Mouse (Mus musculus): ENCODE results near the gene Kif22.

Gene Kif22

DNA sequence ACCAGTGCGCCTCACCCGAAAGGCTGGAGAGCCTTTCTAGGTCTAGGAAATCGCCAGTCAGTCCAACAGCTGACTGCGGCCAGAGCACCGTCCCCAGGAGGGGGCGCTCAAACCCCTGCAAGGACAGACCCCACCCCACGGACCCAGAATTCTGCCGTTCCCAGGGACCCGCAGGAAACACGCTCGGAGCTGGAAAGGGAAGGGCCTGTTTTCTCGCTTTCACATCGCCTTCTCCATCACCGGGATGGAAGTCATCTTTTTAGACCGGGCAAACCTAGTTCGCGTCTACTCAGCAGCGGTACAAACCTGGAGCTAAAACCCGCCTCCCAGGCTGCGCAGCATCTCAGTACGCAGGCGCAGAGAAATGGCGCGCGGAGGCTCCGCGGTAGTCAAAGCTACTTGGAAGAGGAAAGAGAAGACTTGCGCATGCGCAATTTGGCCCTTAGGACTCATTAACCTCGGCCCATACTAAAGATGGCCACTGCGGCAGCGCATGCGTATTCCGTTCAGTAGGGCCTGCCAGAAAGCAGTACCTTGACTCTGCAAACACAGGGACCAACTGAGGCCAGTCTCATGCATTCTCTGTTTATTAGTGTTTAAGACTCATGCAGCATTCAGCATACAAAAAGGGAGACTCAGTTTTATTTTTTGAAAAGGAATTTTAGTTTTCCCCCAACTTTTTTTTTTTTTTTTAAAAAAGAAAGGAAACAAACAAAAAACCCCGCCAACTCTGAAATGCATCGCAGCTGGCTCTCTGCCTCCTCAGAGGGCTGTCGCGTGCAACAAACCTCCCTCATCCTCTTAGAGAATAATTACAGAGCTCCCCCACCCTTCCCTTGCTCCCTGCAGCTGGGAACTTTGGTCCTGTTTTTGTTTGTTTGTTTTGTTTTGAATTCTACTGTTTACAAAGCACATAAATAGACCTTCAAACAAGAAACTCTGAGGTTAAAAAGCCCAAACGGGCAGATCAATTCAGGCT is 25.0 kb downstream of the Kif22 start, which contains the start of gene Pagr1a:
TSS of gene Pagr1a (minus strand) at position 382 of the 979 bp plus-strand sequence.
- peak; percentile 98 for DNase-seq

- peak in 1 of 2 experiments; percentile 70 for DNase-seq
These were observed 25.8 kb downstream of the Kif22 start for GRCm38 (mm10) chr7:127016486-127016938.

- DNase-seq = no peak
These were observed 26.0 kb downstream of the Kif22 start, which contains the start of gene Pagr1b for GRCm38 (mm10) chr7:127016481-127016485. Gene Pagr1b (minus strand): TSS chr7:127016484.

- DNase-seq = peak; percentile 54 to 59
These were observed 26.2 kb downstream of the Kif22 start for GRCm38 (mm10) chr7:127016081-127016480.

DNA sequence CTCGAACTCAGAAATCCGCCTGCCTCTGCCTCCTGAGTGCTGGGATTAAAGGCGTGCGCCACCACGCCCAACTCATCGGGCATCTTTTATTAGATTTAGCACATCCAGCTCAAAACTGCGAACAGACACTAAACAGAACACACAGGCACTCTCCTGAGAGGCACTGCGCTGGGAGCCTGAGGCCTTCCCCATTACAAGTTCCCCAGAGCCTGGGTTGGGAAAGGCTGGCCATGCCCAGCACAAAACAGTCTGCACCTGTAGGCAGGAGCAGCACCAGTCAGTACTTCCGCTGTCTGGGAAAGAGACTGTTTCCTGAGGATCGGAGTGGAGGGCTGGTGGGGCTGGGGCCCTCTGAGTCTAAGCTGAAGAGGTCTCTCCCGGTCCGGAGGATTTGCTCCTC is 27.3 kb downstream of the Kif22 start:
- no peak for DNase-seq

GRCm38 (mm10) chr7:127014320-127014719 is 28.0 kb downstream of the Kif22 start, which contains the start of gene Mvp:
Gene Mvp (minus strand): TSS chr7:127014621.
- peak; percentile 83 to 86 for DNase-seq

DNA sequence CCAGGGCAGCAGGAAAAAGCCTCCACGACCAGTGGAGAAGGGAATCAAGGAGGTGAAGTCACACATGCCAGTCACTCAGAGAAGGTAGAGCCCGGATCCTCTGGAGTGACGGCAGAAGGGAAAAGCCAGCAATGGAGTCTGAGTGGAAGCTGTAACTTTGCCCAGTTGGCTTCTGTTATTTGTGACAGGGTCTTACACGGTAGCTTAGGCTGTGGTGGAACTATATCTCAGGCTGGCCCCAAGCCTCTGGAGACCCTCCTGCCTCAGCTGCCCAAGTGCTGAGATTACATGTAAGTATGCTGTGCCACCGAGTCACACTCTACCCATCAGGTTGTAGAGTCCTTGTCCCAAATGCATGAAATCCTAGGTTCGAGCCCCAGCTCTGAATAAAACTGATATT is 28.9 kb downstream of the Kif22 start:
- DNase-seq = no peak

- DNase-seq = no peak
These were observed 29.4 kb downstream of the Kif22 start for GRCm38 (mm10) chr7:127012845-127013244.

GRCm38 (mm10) chr7:127012374-127012773 is 29.9 kb downstream of the Kif22 start:
- no peak for DNase-seq

GRCm38 (mm10) chr7:127011717-127012116 is 30.6 kb downstream of the Kif22 start:
- DNase-seq = no peak

GRCm38 (mm10) chr7:127011051-127011450 is 31.2 kb downstream of the Kif22 start:
- no peak for DNase-seq

- no peak for DNase-seq
These were observed 32.8 kb downstream of the Kif22 start for GRCm38 (mm10) chr7:127009307-127010085.

GRCm38 (mm10) chr7:127008239-127009019 is 33.8 kb downstream of the Kif22 start:
- peak; percentile 75 to 80 for DNase-seq

DNA sequence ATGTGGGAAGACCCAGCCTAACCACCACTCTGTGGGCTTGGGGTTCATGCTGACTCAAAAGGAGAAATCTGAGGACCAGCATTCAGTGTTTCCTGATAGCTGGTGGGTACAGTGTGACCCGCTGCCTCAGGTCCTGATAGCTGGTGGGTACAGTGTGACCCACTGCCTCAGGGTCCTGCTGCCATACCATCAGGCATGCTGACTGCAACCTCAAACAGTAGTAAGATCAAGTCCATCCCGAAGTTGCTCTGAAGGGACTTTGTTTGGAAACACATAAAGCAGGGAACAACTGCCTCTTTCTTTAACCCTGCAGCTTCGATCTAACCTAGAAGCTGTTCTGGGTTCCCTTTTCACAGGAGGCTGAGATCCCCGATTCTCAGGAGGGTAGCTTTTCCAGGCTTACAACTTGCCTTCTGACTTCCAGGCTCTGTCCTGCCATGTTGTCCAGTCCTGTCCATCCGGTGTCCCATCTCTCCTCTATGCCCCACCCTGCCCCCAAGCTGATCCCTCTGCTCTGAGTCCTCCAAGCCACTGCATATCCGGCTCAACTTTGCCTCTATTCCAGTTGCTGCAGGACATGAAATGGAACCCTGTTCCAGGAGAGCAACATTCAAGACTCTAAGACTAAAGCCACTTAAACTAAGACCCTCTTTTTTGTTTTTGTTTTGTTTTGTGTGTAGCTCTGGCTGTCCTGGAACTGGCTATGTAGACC is 34.8 kb downstream of the Kif22 start:
- DNase-seq = no peak

DNA sequence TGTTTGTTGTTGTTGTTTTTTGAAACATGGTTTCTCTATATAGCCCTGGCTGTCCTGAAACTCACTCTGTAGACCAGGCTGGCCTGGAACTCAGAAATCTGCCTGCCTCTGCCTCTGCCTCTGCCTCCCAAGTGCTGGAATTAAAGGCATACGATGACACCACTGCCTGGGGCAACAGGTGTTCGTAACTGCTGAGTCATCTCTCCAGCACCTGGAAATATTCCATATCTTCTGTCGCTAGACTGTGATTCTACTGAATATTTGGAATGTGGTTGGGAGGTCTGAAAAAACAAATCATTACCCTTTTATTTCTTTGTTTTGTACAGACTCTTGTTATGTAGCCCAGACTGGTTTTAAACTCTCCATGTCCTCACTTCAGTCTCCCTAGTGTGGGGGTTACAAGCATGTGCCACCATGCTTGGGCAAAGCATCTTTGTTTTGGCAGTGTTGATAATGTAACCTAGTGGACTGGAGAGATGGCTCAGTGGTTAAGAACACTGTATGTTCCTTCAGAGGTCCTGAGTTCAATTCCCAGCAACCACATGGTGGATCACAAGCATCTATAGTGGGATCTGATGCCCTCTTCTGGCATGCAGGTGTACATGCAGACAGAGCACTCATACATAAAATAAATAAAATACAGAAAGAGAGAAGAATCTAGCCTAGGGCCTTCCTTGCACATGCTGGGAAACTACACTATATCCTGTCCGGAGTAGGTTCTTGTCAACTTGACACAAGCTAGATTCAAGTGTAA is 38.0 kb downstream of the Kif22 start:
- DNase-seq = no peak

DNA sequence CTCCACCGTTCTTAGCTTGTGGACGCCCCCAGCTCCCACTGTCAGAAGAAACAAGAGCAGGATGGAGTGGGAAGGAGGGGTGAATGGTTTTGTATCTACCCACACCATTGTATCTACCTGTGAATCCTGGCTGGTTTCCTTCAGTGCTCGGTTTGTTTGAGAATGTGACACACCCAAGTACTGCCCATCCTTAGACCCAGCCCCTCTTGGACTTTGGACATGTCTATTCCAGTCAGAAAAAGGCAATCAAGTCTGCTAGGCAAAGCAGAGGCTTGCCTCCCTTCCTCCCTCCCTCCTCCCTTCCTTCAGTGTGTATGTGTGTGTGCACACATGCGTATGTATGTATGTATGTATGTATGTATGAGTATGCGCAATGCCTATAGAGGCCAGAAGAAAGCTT is 38.7 kb downstream of the Kif22 start:
- no peak for DNase-seq

GRCm38 (mm10) chr7:126999568-126999967 is 42.7 kb downstream of the Kif22 start:
- no peak for DNase-seq

DNA sequence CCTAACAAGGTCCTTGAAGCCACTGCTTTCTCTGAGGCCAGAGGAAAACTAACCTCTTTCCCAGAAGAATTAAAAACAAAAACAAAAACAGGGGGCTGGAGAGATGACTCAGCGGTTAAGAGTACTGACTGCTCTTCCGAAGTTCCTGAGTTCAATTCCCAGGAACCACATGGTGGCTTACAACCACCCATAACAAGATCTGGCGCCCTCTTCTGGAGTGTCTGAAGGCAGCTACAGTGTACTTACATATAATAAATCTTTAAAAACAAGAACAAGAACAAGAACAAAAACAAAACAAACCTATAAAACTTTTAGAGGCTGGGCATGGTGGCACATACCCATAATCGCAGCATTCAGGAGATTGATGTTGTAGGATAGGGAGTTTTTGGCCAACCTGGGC is 45.8 kb downstream of the Kif22 start:
- DNase-seq = no peak

DNA sequence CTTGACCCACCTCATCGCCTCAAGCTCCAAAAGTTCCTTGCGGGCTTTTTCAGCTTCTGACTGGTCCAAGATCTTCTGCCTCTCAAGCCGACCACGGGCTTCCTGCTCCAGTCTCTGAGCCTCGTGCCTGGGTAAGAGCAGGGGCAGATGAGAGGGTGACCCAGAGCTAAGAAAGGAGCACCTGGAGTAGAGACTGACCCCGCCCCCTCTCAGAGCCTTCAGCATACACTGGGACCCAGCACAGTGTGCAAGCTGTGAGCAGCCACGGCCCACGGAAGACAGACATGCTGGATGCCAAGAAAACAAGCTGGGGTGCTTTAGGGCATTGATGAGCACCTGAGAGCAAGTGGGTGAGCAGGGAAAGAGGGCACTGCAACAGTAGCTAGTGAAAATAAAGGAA is 53.5 kb downstream of the Kif22 start:
- no peak for DNase-seq

- DNase-seq = peak; percentile 53 to 67
These were observed 56.0 kb downstream of the Kif22 start for GRCm38 (mm10) chr7:126986319-126986718.

DNA sequence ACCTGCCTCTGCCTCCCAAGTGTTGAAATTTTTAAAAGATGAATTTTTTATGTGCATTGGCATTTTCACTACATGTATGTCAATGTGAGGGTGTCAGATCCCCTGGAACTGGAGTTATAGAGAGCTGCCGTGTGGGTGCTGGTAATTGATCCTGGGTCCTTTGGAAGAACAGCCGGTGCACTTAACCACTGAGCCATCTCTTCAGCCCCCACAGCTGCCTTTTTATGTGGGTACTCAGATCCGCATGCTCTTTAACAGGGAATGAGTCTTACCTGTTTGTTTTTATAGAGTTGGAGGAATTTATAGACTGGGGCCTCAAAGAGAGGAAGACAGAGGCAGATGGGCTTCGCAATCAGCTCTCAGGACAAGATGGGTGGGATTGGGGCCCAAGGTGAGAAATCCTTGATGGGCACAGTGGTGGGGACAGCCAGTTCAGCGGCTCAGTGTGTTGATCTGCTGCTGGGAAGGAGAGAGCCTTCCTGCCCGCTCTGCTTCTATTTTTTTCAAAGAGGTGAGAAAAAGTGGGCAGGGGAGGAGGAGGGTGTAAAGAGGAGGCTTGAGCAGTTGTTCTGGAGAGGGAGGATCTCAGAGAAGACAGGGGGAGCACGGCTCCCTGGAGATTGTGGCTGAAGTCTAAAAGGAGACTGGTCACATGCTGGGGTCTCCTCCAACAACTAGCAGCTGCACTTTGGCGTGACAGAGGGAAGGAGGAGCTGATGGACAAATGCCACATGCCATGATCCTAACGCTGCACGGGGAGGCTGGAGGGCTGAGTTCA is 57.4 kb downstream of the Kif22 start:
- no peak for DNase-seq
